Mouse (Mus musculus) heart, embryonic 12.5 days (tissue): ENCODE measurements around the gene Far1. TPM values are rescaled to one million over a fixed set of nuclear protein-coding genes. Genes with fewer than 3 reads are reported as not detected.

Experiments
- ATAC-seq: fragments of 200-750 bp; cut with Nextera tagmentation; 2 replicates; pipeline ENCODE4 v1.8.0; 2017; ENCODE audit warnings: moderate TSS enrichment, moderate library complexity; ENCODE audit not compliant: insufficient number of reproducible peaks, low FRiP score
- H3K27ac ChIP-seq: fragments of 300-500 bp; sonication (generic); 2 replicates; pipeline ENCODE4 v1.5.1; 2016; ENCODE audit warnings: mild to moderate bottlenecking, moderate library complexity; ENCODE audit not compliant: poor library complexity, severe bottlenecking
- H3K27me3 ChIP-seq: fragments of 300-500 bp; sonication (generic); replicated peaks from 2 replicates; pipeline ENCODE4 v1.6.1; 2016; ENCODE audit warnings: mild to moderate bottlenecking, moderate library complexity
- H3K36me3 ChIP-seq: fragments of 300-500 bp; sonication (generic); 2 replicates; pipeline ENCODE4 v1.6.1; 2016; ENCODE audit warnings: mild to moderate bottlenecking, moderate library complexity
- H3K4me1 ChIP-seq: fragments of 300-500 bp; sonication (generic); replicated peaks from 2 replicates; pipeline ENCODE4 v1.6.1; 2016; ENCODE audit warnings: mild to moderate bottlenecking
- H3K4me2 ChIP-seq: fragments of 300-500 bp; sonication (generic); 2 replicates; pipeline ENCODE4 v1.6.1; 2016; ENCODE audit warnings: mild to moderate bottlenecking, moderate library complexity
- H3K4me3 ChIP-seq: fragments of 300-500 bp; sonication (generic); 2 replicates; pipeline ENCODE4 v1.5.1; 2016; ENCODE audit warnings: mild to moderate bottlenecking
- H3K9ac ChIP-seq: fragments of 300-500 bp; sonication (generic); 2 replicates; pipeline ENCODE4 v1.6.1; 2016; ENCODE audit warnings: mild to moderate bottlenecking, moderate library complexity
- H3K9me3 ChIP-seq: fragments of 300-500 bp; sonication (generic); replicated peaks from 2 replicates; pipeline ENCODE4 v1.6.1; 2016; ENCODE audit warnings: mild to moderate bottlenecking, moderate library complexity
- WGBS: fragments of 180-500 bp; shearing (Covaris S2); methylation state at CpG from one replicate; pipeline ENCODE4 v1.1.7; 2016; 5-methylcytosine and 5-hydroxymethylcytosine counted together
- polyA plus RNA-seq: library from polyadenylated mRNA; unstranded; fragments of >200 nt; fragmentation: Nextera tagmentation; extraction: Ambion mirVana; gene quantifications from 2 replicates; pipeline ENCODE4 v1.2.1, GENCODE M21; 2016

Far1 gene
- polyA plus RNA-seq, 1 experiment from 2014 or later, result 71.7 TPM

DNA sequence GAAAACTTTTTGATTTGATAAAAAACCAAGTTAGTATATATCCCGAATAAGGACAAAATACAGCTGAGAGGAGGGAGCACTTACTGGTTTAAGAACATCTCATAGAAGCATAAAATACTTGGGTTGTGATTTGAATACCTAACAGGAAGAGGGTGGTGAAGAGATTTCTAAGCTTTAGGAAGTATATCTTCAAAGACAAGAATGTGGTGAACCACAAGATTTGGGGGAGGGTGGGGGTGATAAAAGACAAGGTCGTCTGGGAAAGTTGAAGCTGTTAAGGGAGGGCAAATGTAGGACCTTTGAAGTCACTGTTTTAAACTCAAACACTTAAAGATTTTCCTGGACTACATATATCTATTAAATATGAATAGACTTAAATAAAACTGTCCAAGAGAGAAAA is 59.1 kb downstream of the Far1 start:
- no peak overlapping the region for H3K4me3 ChIP-seq
- WGBS, result 52% methylated on average over 2 of the region's 2 CpGs
- no peak overlapping the region for H3K4me2 ChIP-seq
- no peak for ATAC-seq
- peaks cover 3% of the 10 kb centered on the region; the same call in 1 of the 2 replicates for H3K36me3 ChIP-seq
- peaks cover 3% of the 10 kb centered on the region; the same call in 1 of the 2 replicates for H3K4me1 ChIP-seq
- no peaks in the 10 kb centered on the region for H3K27me3 ChIP-seq
- no peak overlapping the region for H3K27ac ChIP-seq
- H3K9ac ChIP-seq, result no peak overlapping the region
- H3K9me3 ChIP-seq, result no peaks in the 10 kb centered on the region

GRCm38 (mm10) chr7:113582111-113582510 is 68.5 kb downstream of the Far1 start:
- 71% methylated on average over 2 of the region's 2 CpGs for WGBS
- no peak for ATAC-seq
- H3K36me3 ChIP-seq, result no peaks in the 10 kb centered on the region
- H3K4me3 ChIP-seq, result no peak overlapping the region
- no peak overlapping the region for H3K9ac ChIP-seq
- H3K27ac ChIP-seq, result no peak overlapping the region
- H3K27me3 ChIP-seq, result no peaks in the 10 kb centered on the region
- no peaks in the 10 kb centered on the region for H3K9me3 ChIP-seq
- H3K4me2 ChIP-seq, result no peak overlapping the region
- no peaks in the 10 kb centered on the region for H3K4me1 ChIP-seq

DNA sequence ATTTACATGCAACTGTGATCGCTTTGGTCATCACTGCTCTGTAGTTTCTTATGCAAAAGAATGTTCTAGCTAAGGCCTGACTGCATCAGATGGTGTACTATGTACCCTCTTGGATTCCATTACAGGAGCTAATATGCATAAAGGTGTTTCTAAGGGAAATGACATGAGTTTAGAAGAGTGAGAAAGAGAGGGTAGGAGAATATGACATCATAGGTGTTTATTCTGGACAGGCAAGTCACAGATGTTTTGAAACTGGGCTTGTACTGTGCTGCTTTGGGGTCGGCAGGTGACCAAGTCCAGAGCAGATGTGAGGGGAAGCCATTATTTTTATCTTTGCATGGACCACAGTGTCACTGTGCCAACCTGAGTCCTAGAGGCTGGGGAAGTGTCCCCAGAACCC is 75.6 kb downstream of the Far1 start:
- peaks cover 6% of the 10 kb centered on the region; the same call in 1 of the 2 replicates for H3K4me1 ChIP-seq
- H3K9me3 ChIP-seq, result no peaks in the 10 kb centered on the region
- ATAC-seq, result no peak
- H3K4me2 ChIP-seq, result no peak overlapping the region
- no peak overlapping the region for H3K27ac ChIP-seq
- WGBS, result 88% methylated on average over 2 of the region's 2 CpGs
- no peaks in the 10 kb centered on the region for H3K36me3 ChIP-seq
- H3K4me3 ChIP-seq, result no peak overlapping the region
- no peaks in the 10 kb centered on the region for H3K27me3 ChIP-seq
- H3K9ac ChIP-seq, result no peak overlapping the region

DNA sequence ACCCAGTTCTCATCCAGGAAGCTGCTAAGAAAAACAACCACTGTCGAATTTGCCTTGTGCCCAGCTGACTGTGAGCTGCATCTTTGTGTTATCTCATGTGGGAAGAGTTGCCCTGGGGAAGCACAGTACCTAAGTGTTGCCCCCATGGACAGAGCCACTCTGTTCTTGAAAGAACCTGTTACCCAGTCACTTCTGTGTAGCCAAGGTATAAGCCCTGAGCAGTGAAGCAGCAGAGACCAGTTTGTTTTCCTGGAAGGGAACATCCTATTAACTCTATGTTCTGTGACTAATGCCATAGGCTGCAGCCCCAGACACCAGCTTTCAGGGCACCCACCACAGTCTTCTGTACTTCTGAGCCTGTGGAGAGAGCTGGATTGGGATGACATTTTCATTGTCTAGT is 76.7 kb downstream of the Far1 start:
- no peak overlapping the region for H3K27ac ChIP-seq
- H3K4me1 ChIP-seq, result peaks cover 6% of the 10 kb centered on the region; the same call in 1 of the 2 replicates
- H3K4me2 ChIP-seq, result no peak overlapping the region
- 28% methylated on average over 1 of the region's 1 CpGs for WGBS
- no peak overlapping the region for H3K9ac ChIP-seq
- ATAC-seq, result no peak
- no peaks in the 10 kb centered on the region for H3K36me3 ChIP-seq
- H3K9me3 ChIP-seq, result no peaks in the 10 kb centered on the region
- no peaks in the 10 kb centered on the region for H3K27me3 ChIP-seq
- H3K4me3 ChIP-seq, result no peak overlapping the region

DNA sequence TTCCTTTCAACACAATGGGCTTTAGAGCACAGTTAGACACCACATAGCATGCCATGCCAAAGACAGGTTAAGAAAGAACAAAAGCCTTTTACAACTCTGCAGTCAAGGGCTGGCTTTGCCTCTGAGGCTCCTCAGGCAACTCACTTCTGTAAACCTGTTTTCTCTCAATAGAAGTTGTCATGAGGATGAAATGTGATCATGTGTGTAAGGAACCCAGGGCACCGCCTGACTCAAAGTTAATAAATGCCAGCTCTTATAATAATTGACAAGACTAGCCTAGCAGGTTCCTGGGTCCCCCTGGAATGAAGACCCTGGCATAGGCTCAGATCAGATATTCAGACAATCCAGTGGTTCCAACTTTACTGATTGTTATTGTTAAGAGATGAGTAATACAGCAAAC is 77.5 kb downstream of the Far1 start:
- H3K36me3 ChIP-seq, result no peaks in the 10 kb centered on the region
- H3K27ac ChIP-seq, result no peak overlapping the region
- peaks cover 6% of the 10 kb centered on the region; the same call in 1 of the 2 replicates for H3K4me1 ChIP-seq
- 81% methylated on average over 1 of the region's 1 CpGs for WGBS
- H3K9me3 ChIP-seq, result no peaks in the 10 kb centered on the region
- H3K4me3 ChIP-seq, result no peak overlapping the region
- 0 out of 2 replicates have a peak, but pooled peaks cover 3% of the 10 kb centered on the region for H3K27me3 ChIP-seq
- no peak for ATAC-seq
- no peak overlapping the region for H3K4me2 ChIP-seq
- no peak overlapping the region for H3K9ac ChIP-seq

DNA sequence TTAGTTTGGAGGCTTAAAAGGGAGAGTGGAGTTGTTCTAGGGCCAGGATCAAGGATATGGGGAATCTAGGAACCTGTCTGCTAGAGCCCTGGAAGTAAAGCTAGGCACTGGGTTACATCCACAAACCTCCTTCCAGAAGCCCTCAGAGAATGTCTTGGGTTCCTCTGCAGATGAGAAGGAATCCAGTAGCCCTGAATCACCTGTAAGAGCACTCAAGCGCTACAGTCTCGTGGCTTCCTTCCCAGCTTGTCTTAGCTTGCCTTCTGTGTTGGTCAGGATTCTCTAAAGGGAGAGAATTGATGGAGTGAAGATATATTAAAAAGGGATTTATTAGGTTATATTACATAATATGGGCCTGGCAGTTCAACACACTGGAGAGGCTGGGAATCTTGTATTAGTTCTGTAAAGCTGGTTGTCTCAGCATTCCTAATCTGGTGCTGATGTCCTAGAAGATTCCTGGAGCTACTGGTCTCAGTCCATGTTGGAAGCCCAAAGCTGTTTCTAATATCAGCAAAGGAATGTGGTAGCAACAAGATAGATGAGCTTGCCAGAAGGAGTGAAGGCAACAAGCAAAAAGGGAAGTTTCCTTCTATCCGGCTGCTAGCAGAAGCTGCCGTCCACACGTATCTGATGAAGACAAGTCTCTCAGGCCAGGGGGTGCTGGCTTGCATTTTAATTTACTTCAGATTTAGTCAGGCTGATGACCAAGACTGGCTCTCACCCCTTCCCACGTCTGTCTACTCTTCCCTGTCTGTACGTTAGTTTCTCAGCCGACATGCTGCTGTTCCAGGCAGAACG is 78.1 kb downstream of the Far1 start:
- Histone ChIP-seq H3K4me2 (no peak overlapping the region), H3K27me3 (0 out of 2 replicates have a peak, but pooled peaks cover 6% of the 10 kb centered on the region), H3K4me3 (no peak overlapping the region), H3K36me3 (no peaks in the 10 kb centered on the region), H3K9ac (no peak overlapping the region), H3K4me1 (peaks cover 6% of the 10 kb centered on the region; the same call in 1 of the 2 replicates), H3K9me3 (no peaks in the 10 kb centered on the region), H3K27ac (no peak overlapping the region)
- ATAC-seq, result no peak
- 68% methylated on average over 9 of the region's 9 CpGs for WGBS

GRCm38 (mm10) chr7:113592696-113593095 is 79.1 kb downstream of the Far1 start:
- no peak overlapping the region for H3K9ac ChIP-seq
- no peak for ATAC-seq
- H3K4me1 ChIP-seq, result peaks cover 6% of the 10 kb centered on the region; the same call in 1 of the 2 replicates
- 0 out of 2 replicates have a peak, but pooled peaks cover 6% of the 10 kb centered on the region for H3K27me3 ChIP-seq
- no peaks in the 10 kb centered on the region for H3K36me3 ChIP-seq
- 89% methylated on average over 9 of the region's 9 CpGs for WGBS
- H3K9me3 ChIP-seq, result no peaks in the 10 kb centered on the region
- no peak overlapping the region for H3K27ac ChIP-seq
- H3K4me2 ChIP-seq, result no peak overlapping the region
- H3K4me3 ChIP-seq, result no peak overlapping the region

GRCm38 (mm10) chr7:113594363-113594762 is 80.7 kb downstream of the Far1 start:
- no peak; the same call in 1 of the 2 replicates for ATAC-seq
- H3K4me1 ChIP-seq, result peaks cover 6% of the 10 kb centered on the region; the same call in 1 of the 2 replicates
- no peaks in the 10 kb centered on the region for H3K9me3 ChIP-seq
- WGBS, result 0% methylated on average over 3 of the region's 3 CpGs
- no peaks in the 10 kb centered on the region for H3K36me3 ChIP-seq
- no peak overlapping the region for H3K27ac ChIP-seq
- H3K4me2 ChIP-seq, result no peak overlapping the region
- H3K27me3 ChIP-seq, result 0 out of 2 replicates have a peak, but pooled peaks cover 6% of the 10 kb centered on the region
- H3K9ac ChIP-seq, result no peak overlapping the region
- no peak overlapping the region for H3K4me3 ChIP-seq

GRCm38 (mm10) chr7:113597231-113597630 is 83.6 kb downstream of the Far1 start:
- H3K4me3 ChIP-seq, result no peak overlapping the region
- peaks cover 20% of the 10 kb centered on the region for H3K4me1 ChIP-seq
- no peak overlapping the region for H3K9ac ChIP-seq
- no peak overlapping the region for H3K4me2 ChIP-seq
- H3K27me3 ChIP-seq, result 0 out of 2 replicates have a peak, but pooled peaks cover 6% of the 10 kb centered on the region
- H3K9me3 ChIP-seq, result no peaks in the 10 kb centered on the region
- H3K27ac ChIP-seq, result no peak overlapping the region
- no peak for ATAC-seq
- no peaks in the 10 kb centered on the region for H3K36me3 ChIP-seq

- Histone ChIP-seq H3K36me3 (no peaks in the 10 kb centered on the region), H3K4me2 (no peak overlapping the region), H3K9me3 (peaks cover 10% of the 10 kb centered on the region), H3K27me3 (no peaks in the 10 kb centered on the region), H3K27ac (no peak overlapping the region), H3K9ac (no peak overlapping the region), H3K4me3 (no peak overlapping the region), H3K4me1 (peaks cover 14% of the 10 kb centered on the region)
- ATAC-seq, result no peak
- 80% methylated on average over 3 of the region's 3 CpGs for WGBS
Measured at GRCm38 (mm10) chr7:113601803-113602202, 88.2 kb downstream of the Far1 start.

GRCm38 (mm10) chr7:113607928-113608327 is 94.3 kb downstream of the Far1 start:
- H3K27me3 ChIP-seq, result no peaks in the 10 kb centered on the region
- no peak overlapping the region for H3K9ac ChIP-seq
- 0 out of 2 replicates have a peak overlapping the region, but pooled peaks have one; percentile 5 for H3K4me2 ChIP-seq
- H3K27ac ChIP-seq, result no peak overlapping the region
- peaks cover 10% of the 10 kb centered on the region for H3K9me3 ChIP-seq
- H3K36me3 ChIP-seq, result no peaks in the 10 kb centered on the region
- ATAC-seq, result no peak
- peaks cover 6% of the 10 kb centered on the region; the same call in 1 of the 2 replicates for H3K4me1 ChIP-seq
- WGBS, result 34% methylated on average over 9 of the region's 9 CpGs
- no peak overlapping the region for H3K4me3 ChIP-seq
